Mouse (Mus musculus) heart, postnatal 14 days (tissue): Measurements from ENCODE around the gene Tmem151b. TPM values are rescaled to one million over a fixed set of nuclear protein-coding genes. Genes with fewer than 3 reads are reported as not detected.

Source experiments
- DNase-seq, 2 experiments: peaks; one replicate each; pipeline ENCODE4 v3.0.0; 2021 to 2022
- intact Hi-C: fragments of 180-260 bp; cut with DNase I; formaldehyde crosslinking; loops from one replicate; pipeline ENCODE4 v1.15.1; 2025
- total RNA-seq, 2 experiments: library from RNA; stranded (reverse); gene quantifications; 2 replicates each; pipeline ENCODE4 v1.2.3; 2021

Tmem151b gene
- total RNA-seq, 2 experiments from 2014 or later = 0.07 to 0.49 TPM

DNA sequence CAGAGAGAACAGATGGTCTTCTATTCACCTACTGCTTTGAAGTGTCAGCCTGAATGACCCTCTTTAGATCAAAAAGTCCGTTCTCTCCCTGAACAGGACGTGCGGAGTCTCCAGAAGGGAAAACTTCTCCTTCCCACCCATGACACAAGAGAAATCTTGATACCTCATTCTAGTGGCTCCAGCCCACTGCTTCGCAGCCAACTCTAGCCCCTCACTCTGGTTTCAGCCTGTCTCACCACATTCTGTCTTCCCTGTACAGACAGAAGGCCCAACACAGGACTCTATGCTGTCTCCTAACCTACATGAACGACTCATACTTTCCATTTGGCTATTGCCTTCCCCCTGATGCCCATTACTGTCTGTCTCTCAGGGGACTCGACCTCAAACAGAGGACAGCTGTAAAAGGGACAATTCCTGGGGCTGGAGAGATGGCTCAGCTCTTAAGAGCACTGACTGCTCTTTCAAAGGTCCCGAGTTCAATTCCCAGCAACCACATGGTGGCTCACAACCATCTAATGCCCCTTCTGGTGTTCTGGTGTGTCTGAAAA, 1.8 kb upstream of the Tmem151b start:
- no peak for DNase-seq
- intact Hi-C loops = no loop called here

- DNase-seq = no peak
- intact Hi-C loops = no loop called here
Observed at GRCm38 (mm10) chr17:45550253-45550652, 776 bp upstream of the Tmem151b start.

DNA sequence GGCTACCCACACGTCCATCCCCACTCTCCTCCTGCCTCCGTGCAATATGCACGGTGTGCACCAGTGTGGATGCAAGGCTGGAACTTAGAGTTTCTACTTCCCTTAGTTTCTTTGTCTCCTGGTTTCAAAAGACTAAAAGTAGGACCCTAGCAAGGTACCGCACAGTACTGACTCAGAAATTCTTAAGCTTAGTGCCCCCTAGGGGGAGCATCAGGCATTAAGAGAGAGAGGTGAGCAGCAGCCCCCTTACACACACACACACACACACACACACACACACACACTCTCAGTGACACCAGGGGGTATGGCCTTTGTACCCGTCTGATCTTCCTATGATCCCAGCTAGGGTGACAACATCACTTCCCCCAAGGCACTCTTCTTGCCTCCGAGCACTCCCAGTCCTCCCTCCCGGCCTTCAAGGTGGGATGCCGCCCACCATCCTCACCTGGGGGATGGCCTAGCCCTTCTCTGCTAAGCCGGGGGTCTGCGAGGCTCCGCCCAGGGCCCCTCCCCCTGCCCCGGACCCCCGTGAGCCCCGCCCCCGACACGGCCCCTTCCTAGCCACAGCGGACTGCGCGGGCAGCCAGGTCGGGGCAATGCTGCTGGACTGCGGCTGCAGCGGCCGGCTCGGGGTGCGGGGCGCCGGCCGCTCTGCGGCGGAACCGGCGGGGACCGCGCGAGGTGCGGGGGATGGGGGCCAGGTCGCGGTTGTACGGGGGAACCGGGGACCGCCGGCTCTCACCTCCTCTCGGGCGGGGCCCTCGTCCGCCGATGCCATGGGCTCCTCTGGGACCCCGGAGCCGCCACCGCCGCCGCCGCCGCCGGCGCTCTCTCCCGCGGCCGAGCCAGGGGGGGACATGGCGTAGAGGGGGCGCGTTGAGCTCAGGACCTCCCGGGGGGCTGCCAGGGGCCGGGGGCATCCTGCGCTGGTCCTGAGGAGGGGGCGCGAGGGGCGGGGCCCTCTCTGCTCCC, 650 bp downstream of the Tmem151b start:
- DNase-seq = no peak
- intact Hi-C loops = no loop called here

GRCm38 (mm10) chr17:45547461-45548190, 1.9 kb downstream of the Tmem151b start:
- intact Hi-C loops = no loop called here
- DNase-seq = no peak

DNA sequence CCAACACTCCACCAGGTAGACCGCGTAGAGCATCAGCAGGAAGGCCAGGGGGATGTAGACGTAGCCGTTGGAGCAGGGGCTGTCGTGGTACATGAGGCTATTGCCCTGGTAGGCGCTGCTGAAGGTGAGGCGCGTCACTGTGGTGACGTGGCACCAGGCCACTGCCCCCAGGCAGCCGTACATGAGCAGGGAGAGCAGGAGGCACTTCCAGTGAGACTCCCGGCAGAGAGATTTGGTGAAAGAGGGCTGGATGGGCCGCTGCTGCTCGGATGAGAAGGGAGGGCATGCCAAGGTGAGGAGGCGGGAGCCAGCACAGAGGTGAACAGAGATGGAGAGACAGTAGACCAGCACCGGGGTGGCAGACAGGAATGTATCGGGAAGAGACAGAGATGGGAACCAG, 2.5 kb downstream of the Tmem151b start:
- DNase-seq = no peak
- intact Hi-C loops = no loop called here

GRCm38 (mm10) chr17:45545278-45545961, 4.1 kb downstream of the Tmem151b start:
- intact Hi-C loops = no loop called here
- no peak for DNase-seq

DNA sequence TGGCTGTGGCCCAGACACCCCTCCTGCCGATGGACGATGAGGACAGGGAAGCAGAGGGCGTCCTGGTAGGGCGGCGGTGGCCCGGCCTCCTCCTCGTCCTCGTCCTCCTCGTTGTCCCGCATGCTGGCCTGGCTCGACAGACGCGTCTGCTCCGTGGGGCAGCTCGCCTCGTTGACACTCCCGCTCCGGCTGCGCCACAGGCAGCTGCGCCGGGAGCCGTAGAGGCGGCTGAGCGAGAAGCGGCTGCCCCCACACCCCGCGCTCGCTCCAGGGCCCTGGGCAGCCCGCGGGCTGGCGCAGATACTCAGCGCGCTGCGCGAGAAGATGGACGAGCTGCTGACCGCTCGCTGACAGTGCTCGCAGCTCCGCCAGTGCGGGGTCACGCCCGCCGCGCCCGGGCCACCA, 4.6 kb downstream of the Tmem151b start:
- intact Hi-C loops = no loop called here
- no peak for DNase-seq

DNA sequence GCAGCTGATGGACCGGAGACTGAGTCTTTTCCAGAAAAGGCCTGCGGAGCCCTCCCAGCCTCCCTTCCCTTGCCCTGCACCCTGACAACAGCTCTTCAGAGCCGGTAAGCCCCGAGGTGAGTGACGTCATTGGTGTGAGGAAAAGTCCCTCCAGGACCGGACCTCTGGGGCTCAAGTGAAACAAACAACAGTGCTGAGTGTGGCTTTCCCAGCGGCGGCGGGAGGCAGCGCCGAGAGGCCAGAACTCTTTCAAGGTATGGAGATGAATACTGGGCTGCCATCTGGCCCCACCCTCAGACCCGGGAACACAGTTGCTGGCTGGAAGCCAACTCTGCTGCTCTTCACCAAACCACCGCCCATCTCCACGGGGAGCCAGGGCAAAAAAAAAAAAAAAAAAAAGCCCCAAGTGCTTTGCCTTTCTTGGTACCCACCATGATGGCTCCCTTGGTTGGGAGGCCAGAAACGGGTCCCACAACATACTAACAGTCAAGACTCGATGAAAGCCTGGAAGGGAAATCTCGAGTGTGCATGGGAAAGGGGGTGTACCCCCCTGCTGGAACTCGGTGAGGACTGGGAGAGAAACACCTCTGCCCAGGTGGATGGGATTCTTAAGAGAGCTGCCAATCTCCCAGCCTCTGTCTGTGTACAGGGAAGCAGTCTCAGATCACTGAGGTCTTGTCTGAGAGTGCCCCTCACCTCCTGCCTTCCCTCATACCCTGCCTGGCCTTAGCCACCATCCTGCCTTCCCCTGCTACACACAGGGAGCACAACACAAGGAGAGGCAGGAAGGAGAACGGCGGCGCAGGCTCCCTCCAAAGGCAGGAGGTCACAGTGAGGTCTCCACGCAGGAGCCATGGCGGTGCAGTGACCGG, 5.2 kb downstream of the Tmem151b start:
- intact Hi-C loops = no loop called here
- no peak for DNase-seq

DNA sequence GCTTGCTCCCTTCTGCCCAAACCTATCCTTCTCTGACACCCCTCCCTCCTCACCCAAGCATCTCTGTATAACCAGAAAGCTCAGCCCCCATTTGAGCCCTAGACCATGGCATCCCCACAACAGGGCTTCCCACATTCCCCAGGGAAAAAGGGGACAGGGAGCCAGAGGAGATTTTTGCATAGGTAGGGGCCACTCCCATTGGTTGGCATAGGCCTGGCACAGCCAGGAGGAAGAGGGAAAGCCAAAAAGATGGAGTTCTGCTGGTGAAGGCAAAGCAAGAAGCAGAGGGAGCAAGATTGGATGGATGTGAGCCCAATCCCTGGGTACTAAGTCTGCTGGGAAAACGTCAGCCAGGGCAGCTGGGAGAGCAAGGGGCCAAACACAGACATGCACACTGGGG, 6.4 kb downstream of the Tmem151b start:
- intact Hi-C loops = no loop called here
- no peak for DNase-seq

- no peak for DNase-seq
- intact Hi-C loops = no loop called here
Observed at GRCm38 (mm10) chr17:45542705-45543104, 6.8 kb downstream of the Tmem151b start.

DNA sequence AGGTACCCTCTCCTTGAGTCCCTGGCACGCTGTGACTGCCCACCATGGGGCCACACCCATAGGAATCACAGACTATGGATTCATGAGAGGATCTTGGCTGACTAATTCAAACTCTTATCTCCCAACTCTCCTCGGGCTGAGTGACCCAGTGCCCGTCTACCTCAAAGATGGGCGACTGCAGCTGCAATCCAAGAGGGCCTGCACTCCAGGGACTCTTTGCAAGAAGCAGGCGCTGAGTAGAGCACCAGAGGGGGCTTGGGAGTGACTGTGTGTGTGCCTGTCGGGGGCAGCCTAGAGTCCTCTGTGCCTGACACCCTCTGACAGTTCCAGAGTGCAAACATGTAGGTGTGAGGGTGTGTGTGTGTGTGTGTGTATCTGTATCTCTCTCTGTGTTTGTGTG, 7.3 kb downstream of the Tmem151b start:
- intact Hi-C loops = no loop called here

GRCm38 (mm10) chr17:45539664-45540063, 9.8 kb downstream of the Tmem151b start:
- intact Hi-C loops = no loop called here
- DNase-seq = no peak

More for the DNA sequence above, 7.3 kb downstream of the Tmem151b start:
- DNase-seq = no peak

GRCm38 (mm10) chr17:45538394-45538793, 11.1 kb downstream of the Tmem151b start:
- intact Hi-C loops = no loop called here
- DNase-seq = no peak

DNA sequence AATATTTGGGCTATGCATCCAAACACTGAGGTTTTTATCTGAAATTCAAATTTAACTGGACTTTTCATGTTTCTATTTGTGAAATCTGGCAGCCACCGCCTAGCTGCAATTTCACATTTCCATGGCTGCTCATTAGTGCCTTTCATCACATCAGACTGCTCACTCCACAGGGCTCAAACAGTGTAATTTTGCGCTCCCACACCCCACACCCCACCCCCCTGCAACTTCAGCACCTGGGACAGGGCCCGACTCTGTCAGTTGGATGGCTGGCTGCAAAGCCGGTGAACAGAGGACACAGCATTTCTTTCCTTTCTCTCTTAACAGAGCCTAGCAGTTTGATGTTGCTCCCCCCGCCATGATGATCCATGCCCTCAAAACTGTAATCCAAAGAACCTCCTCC, 13.2 kb downstream of the Tmem151b start:
- peak in 1 of 2 experiments; percentile 52 for DNase-seq
- intact Hi-C loops = no loop called here

DNA sequence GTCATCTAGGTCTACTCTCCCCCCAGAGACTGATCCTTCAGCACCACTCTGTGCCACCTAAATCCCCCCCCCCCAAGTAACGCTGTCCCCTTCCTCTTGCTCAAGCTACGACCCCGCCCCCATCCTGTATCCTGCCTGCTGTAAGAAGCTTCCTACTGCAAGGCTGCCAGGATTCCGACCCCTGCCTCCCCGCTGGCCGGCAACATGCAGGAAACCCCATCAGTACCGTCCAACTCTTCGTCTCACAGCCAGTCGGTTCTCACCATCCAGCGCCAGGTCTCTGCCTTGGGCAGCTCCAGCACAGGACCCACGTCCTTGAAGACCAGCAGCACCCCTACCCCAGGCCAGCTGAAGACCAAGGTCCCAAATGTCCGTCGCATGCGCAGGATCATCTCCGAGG, 16.6 kb downstream of the Tmem151b start:
- DNase-seq = no peak
- intact Hi-C loops = no loop called here

DNA sequence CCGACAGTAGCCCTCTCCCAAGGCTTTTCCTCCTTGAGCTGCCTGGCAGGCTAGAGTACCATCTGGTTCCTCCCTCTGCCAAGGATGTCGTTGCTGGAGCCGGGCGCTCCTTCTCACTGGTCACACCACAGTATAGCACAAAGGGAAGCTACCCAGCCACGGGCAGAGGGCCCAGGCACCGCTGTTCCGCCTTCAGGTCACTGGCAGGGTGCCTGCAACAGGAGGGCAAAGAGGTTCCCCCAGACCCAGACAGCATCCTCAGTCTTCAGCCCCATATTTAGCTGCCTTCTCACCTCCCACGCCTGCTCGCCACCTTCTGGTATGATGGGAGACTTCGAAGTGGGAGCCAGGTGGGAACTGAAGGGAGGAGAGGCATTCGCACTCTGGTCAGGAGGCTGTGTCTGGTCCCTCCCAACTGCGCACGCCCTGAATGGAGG, 19.1 kb downstream of the Tmem151b start:
- DNase-seq = no peak
- intact Hi-C loops = no loop called here

- no peak for DNase-seq
- intact Hi-C loops = no loop called here
Observed at GRCm38 (mm10) chr17:45526571-45526970, 22.9 kb downstream of the Tmem151b start.

DNA sequence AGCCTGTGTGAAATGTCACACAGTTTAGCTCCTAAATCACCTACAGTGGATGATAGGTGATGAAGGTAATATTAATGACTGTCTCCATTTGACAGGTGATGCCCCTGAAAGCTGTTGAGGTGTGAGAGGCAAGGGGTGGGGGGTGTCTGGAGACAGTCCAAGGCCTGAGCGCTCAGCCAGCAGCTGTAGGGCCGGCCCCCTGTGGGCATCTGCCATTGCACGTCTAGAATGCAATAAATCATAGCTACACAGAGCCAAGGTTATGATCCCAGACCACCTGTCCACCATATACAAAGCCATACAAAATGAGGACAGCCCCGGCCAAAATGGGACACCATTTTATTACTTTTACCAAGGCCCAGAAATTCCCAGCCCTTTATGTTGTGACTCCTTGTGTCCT, 24.5 kb downstream of the Tmem151b start:
- intact Hi-C loops = no loop called here
- no peak for DNase-seq

DNA sequence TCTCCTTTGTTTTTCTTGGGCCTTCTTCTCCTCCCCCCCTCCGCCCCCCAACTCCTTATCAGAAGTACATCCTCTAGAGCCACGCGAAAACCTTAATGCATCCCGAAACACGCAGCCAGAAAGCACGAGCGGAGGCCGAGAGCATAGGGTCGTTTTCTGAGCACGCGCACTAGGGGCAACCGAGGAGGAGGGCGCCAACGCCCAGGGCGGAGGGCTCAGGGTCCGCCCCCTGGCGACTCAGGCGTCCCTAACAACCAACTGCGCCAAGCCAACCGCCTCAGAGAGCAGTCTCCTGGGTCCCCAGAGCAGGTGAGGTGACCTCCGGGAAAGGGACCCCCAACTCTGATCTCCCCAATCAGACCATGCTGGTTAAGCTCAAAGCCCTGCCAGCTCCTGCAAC, 26.2 kb downstream of the Tmem151b start, which contains the start of gene Tcte1:
Tcte1 (plus strand) TSS at position 172 of the 400 bp plus-strand sequence.
- intact Hi-C loops = no loop called here
- no peak for DNase-seq

GRCm38 (mm10) chr17:45520136-45520535, 29.3 kb downstream of the Tmem151b start:
- intact Hi-C loops = no loop called here
- DNase-seq = no peak
